Mouse (Mus musculus) T-cell, adult 2 months (primary cell): ENCODE data around the gene Ltb4r2.

Experiments used
- DNase-seq: peaks from one replicate; pipeline ENCODE4 v3.0.0; 2022; ENCODE audit warnings: low spot score

Gene Ltb4r2

GRCm38 (mm10) chr14:55782361-55782960 lies 21.2 kb downstream of the Ltb4r2 start:
- DNase-seq: no peak

DNA sequence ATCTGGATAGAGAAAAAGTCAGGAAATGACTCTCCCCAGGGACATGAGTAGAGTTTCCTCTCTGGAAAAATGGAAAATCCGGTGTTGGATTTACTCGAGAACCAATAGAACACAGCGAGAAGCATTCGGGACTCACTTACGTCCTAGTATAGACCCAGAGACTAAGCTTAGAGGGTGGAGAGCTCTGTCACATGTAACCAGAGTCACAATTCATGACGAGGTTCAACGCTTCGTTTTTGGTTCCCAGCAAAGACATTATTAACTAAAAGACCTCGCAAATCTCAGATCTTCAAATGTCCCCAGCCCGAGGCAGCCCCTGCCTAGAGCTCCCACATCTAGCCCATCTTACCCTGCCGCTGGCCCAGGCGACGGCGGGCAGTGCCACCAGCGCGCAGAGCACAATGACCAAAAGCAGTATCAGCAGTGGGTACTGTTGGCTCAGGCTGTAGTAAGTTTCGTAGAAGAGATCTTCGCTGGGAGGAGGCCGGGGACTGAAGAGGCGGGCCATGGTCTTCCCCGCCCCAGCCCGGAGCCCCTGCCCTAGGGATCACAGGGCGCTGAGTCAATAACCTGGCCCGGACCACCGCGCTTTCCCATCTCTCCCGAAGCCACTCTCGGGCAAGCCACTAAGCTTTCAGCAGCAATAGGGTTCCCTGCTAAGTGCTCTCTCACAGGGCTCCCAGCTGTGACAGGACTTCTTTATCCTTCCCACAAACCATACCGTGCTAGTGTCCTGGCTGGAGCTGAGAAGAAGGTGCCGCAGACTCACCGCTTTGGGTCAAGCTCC lies 22.1 kb downstream of the Ltb4r2 start:
- no peak for DNase-seq

DNA sequence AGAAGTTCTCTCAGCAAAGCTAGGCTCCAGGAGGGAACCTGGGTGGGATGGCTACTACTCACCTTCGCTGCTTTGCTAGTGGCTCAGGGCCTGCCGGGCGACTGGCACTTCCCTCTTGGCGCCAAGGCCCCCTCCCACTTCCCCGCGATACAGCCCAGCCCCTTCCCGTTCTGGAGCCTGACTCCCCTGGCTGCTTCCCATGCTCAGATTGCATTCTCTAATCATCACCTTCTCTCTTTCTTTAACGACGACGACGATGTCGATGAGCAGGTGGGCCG lies 22.7 kb downstream of the Ltb4r2 start, which contains the start of gene Adcy4:
TSS of gene Adcy4 (minus strand) at position 138 of the 278 bp plus-strand sequence.
- no peak for DNase-seq

DNA sequence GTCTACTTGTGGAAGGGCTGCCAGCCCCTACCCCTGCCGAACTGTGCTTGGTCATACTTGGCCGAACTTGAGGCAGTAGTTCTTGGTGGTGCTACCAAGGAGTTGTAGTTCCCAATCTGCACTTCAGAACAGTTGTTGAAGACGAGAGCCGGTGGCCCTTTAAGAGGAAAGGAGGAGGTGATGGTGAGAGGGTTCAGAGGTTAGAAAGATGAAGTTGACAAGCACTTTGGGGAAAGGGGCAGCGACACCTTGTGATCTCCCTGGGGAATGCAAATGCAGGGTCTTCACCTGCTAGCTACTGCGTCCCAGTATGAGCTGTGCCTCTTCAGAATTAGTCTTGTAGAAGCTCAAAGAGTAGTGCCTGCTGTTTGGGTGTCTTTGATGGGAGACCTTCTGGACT lies 24.0 kb downstream of the Ltb4r2 start:
- DNase-seq: no peak

DNA sequence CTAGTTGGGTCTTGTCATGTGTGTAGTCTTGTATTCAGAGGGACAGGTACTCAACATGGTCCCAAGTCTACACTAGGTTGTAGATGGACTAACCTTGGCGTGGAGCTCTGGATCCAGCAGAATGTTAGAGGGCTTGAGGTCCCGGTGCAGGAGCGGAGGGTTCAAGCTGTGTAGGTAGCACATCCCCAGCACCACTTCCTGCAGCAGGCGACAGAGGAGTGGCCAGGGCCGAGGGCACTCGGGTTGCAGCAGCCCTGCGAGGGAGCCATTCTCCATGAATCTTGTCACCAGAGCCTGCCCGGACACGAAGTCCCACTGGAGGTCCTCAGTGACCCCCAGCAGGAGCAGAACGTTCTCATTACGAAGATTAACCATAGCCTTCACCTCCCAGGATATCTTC lies 26.5 kb downstream of the Ltb4r2 start:
- DNase-seq: no peak

DNA sequence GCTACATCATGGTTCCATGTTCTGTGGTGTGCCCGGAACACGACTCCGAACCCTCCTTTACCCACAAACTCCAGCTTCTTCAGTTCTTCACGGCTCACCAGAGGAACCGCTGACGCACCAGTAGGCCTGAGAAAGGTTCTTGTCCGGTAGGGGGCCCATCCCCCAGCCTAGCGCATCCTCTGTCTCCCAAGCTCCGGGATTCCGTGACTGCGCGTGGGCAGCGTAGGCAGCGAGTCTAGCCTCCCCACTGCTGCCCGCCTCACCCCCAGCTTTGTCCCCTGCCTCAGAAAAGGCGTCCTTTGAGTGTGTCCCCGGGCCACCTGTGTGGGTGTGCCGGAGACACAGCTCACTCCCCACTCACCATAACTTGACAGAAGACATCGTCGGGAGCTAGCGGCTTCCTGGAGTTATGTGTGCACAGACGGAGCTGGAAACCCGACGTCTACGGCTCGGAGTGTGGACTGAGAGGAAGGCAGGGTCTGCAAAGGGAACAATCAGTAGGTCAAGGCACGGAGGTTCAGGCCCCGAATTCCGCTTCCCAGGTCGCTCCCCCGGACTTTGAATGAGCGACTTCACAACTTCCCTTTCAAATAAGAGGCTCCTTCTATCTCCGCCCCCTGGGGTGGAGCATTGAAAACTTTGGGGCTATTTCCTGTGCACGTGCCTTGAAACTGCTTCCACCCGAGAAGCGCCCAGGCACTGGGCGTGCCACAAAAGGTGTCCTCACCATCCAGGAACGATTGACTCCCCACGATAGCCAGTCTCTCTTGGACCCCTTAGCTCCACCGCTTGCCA lies 27.2 kb downstream of the Ltb4r2 start, which contains the start of gene Ripk3:
TSS of gene Ripk3 (minus strand) at position 610 of the 795 bp plus-strand sequence.
- peak; percentile 80 for DNase-seq

- DNase-seq: no peak
Measured at GRCm38 (mm10) chr14:55793461-55793860, 32.2 kb downstream of the Ltb4r2 start.

DNA sequence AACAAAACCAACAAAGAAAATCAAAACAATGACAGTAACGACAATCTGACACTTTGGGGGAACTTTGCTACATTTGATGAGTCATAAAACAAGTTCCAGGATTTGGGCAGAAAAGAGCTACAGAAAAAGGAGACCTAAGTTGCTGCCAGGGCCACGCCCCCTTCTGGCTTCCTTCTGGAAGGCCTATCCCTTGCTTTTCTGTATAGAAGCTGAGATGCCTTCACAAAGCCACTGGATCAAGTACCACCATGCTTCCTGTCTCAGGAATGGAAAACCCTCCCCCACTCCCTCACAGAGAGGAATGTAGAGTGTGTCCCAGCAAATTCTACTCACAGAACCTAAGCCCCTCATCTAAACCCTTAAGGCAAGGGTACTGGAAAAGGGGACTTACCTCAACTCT lies 32.7 kb downstream of the Ltb4r2 start:
- no peak for DNase-seq

GRCm38 (mm10) chr14:55795380-55796163 lies 34.3 kb downstream of the Ltb4r2 start:
- no peak for DNase-seq
